Mouse (Mus musculus): ENCODE measurements around the gene Camkv.

The Camkv gene

DNA sequence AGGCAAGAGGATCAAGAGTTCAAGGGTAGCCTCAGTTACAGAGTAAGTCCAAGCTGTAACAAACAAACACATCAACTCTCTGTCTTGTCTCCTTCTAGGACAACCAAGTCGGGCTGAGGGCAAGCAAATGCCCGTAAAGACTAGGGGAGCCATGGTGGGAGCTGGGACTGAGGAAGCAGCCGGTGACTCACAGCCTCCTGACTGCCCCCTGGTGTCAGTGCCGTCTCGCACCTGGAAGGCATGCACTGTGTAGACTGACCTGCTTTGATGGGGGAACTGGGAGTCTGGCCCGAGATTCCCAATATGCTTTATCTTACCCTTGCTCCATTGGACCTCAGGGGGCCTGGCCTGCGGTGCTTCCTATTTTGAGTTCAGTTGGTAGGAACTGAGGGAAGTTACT lies 12.5 kb upstream of the Camkv start:
- peak; percentile 77 for DNase-seq (ENCODE audit: low read depth, low spot score)

DNA sequence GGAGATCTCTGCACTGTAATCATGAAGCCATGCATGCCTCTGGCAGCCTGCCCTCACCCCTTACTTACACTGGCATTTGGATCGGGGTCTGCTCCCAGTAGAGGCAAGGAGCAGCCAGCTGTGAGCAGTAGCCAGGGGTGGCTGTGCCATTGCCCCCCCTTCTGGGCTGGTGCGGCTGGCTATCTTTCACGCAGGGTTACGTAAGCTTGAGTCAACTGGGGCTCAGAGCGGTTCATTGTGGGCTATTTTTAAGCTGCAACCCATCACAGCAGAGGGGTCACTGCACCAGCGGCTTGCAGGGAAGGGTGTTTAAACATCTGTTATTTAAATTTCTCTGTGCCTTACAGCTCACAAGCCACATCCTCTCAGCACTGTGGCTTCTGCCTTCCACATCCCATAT lies 11.5 kb upstream of the Camkv start:
- no peak for DNase-seq (ENCODE audit: low read depth, low spot score)

DNA sequence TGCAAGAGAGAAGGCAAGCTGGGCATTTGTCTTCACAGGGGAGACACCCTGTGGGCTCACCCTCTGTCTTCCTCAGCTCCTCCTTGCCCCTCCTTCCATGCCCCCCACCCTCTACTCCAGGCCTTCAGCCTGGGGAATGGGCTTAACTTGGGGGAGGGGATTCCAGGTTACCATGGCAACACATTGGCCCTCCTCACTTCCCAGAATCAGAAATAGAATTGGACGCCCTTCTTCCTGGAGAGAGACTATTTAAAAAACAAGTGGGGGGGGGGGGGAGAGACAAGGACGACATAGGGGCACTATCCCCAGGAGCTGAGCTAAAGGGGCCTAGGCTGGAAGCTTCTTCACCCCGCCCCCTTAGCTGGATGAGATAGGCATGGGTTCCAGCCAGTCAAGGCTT lies 10.2 kb upstream of the Camkv start:
- DNase-seq (ENCODE audit: low read depth, low spot score): no peak

DNA sequence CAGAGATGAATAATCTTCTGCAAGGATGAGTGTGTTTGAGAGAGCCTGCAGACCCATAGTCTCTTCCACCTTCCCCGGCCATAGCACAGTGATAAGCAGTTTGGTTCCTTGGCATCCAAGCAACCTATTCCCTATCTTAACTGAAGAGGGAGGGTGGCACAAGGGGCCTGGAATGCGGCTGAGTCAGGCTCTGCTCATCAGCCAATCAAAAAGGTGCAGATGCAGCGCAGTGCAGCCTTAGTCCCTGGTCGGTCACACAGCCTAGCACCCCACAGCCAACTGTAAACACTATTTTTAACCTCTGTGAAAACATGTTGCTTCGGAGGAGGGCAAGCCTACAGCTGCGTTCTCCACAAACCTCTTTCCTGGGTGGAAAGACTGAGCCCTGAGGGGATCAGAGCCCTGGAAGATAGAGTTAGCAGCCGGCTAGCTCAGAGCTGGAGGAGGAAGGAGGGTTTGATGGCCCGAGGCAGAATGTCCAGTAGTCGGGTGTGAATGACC lies 8.5 kb upstream of the Camkv start:
- DNase-seq (ENCODE audit: low read depth, low spot score): no peak

DNA sequence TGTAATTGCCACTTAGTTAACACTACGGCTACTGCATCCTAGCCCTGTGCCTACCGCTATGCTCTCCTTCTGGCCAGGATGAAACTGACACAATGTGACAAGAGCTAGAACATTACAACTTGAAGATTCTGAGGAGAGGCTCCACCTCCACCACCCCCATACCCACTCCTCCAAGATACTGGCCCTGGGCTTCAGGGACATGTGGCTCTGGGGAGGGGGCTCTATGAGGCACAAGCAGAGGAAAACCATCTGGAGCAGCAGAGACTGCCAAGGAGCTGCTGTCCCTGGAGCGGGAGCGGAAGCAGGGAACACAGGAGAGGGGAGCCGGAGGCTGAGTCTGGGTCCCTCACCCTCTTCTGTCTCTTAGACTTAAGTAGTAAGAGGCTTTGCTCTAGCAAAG lies 7.7 kb upstream of the Camkv start:
- no peak for DNase-seq (ENCODE audit: low read depth, low spot score)

DNA sequence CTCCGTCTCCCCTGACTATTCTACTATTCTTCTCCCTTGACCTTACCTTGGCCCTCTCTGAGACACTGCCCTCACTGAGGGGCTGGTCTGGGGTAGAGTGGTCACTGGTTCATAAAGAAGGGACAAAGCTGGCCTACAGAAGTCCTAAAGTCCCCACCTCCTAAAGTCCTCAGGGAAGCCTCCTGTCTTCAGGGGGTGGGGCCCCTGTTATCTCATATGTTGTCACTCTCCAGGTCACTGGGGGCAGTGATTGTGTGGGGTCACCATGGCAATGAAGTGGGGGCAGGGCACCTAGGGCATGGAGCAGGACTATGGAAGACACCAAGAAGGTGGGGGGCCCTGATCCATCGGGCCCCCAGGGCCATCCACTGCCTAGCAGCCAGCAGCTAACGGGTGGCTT lies 7.3 kb upstream of the Camkv start, which contains the start of gene Actl11:
Gene Actl11 (plus strand): TSS at position 301 of the 400 bp plus-strand sequence.
- no peak for DNase-seq (ENCODE audit: low read depth, low spot score)

DNA sequence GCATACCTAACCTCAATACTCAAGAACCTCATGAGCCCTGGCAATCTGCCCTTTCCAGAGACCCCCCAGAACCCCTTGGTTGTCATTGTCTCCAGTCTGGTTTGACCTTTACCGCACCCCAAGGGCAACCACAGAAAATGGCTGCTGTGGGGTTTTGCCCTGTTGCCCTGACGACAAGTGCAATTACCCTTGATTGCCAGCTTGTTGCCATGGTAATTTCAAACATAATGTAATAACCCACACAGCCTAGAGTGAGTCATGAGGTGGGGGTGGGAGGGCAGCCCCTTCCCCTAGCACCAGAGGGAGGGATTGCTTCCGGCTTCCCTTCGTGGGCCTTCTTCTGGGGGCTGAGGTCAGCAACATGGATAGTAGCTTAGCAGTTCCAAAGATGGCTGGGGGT lies 3.3 kb upstream of the Camkv start:
- no peak for DNase-seq (ENCODE audit: low read depth, low spot score)

DNA sequence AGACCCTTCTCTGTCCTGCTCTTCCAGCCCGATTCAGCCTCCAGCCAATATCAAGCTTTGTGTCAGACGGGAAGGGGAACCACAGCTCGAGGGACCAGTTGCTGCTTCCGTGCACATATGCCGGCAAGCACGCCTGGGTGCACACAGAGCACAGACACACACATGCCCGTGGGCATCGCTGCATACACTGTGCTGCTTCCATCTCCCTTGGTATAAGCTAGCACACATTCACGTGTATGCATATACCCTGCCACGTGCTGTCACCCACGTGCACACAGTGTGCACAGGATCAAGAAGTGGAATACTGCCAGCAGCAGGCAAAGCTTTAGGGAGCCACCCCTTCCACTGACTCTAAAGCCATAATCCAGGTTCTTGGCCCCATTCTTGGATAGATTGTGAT lies 1.3 kb upstream of the Camkv start:
- no peak for DNase-seq (ENCODE audit: low read depth, low spot score)

DNA sequence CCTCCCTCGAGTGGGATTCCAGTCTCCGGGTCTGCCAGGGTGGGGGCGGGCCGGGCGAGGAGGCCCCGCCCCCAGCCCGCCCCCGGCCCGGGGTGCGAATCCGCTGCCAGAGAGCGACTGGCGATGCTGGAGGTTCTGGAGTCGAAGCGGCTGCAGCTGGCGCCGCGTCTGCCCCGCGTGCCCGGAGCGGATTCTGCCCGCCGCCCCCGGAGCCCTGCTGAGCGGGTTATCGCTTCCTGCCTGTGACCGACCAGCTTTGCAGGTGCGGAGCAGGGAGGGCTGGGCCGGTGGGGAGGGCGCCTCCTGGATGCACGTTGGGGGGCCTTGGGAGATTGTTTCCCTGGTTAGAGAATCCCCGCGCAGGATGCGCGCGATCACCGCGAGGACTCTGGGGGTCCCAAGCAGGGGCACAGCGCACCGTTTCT lies 328 bp downstream of the Camkv start:
- DNase-seq (ENCODE audit: low read depth, low spot score): peak; percentile 81

DNA sequence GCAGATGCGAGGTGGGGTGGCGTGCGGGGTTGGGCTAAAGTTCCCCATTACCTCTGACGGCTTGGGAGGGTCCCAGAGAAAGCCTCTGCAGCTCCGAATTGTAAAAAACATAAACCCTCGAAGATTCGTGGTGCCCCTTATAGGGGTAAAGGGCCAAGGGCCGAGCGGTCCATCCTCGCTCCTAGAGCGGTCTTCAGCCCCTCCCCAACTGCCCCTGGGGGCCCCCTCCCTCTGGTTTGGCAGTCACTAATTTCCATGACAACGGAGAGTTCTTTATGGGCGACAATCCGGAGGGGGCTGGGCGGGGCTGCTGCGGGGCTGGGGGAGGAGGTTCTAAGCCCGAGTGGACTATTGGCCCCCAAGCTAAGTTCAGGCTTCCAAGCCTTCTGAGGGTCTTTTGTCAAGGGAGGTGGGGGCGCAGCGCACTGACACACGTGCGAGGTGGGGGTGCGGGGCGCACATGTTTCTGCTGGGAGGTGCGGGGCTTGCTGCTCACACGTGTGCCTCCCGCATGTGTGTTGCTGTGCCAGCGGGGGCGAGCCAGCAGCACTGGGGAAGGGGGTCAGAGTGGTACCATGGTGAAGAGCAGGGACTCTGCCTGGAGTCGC lies 845 bp downstream of the Camkv start:
- no peak for DNase-seq (ENCODE audit: low read depth, low spot score)

DNA sequence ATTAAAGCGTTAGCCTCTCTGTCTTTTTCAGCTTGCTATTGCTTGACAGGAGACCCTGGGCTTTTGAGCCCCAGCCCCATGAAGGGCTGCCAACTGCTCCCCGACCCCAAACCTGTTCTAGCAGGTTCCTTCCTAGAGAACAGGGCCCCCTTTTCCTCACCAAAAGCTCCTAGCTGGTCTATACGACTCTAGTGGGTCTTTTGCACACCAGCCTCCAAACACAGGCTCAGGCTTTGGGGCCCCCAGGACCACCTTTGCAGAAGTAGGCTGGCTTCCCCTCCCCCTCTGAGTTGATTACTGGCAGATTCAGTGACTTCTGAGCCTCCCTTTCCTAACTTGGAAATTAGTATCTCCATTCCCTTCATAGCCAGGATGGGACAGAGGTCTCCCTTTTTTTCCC lies 1.4 kb downstream of the Camkv start:
- no peak for DNase-seq (ENCODE audit: low read depth, low spot score)

DNA sequence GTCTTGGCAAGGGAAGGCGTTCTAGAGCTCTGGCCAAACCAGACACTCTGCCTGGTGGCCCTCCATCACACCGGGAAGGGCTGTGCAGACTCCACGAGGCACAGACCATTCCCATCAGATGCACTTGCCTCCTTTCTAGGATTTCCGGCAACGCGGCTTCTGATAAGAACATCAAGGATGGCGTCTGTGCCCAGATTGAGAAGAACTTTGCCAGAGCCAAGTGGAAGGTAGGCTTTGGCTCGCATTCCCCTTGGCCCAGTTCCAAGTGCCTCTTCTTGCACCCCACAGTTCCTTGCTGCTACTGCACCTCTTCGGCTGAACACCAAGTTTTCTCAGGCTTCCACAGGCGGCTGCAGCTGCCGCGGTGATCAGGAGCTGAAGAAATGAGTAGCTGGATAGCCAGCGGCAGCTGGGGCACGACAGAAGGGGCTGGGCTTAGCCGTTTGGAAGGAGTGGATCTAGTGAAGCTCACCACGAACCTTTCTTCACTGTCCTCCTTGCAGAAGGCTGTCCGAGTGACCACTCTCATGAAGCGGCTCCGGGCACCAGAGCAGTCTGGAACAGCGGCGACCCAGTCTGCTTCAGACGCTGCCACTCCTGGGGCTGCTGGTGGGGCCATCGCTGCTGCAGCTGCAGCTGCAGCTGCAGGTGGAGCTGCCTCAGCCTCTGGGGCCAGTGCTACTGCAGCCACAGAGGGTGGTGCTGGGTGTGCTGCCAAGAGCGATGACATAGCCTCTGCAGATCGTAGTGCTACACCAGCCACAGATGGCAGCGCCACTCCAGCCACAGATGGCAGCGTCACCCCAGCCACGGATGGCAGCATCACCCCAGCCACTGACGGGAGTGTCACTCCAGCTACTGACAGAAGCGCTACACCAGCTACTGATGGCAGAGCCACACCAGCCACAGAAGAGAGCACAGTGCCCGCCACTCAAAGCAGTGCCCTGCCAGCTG lies 12.0 kb downstream of the Camkv start:
- no peak for DNase-seq (ENCODE audit: low read depth, low spot score)

DNA sequence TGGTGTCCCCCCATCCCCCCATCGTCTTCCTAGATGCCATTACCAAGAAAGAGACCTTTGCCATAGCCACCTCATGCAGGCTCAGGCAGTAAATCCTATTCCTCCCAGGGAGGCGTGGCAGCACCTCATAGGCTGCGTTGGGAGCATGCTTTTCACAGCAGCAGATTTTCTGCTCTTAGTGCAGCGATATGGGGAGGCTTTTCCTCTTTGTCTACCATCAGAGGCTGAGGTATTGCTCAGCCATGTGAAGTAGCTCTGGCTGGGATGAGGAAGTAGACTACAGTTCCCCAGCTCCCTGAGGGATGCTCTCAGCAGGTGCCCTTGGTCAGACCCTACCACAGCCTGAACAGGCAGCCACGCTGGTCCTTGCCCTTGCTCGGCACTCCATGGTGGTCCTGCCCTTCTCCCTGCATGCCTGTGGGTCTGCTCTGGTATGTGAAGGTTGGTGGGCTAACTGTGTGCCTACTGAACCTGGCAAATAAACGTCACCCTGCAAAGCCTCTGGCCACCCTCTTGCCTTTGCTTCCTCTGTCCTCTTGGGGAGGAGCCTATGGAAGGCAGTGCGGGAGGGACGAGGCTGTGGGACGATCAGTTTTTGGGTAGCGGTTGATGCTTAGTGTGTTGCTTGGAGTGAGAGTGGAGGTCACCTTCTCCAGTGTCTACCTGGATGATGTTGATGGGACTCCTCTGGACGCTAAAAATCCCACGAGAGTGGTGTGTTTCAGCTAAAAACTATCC lies 13.9 kb downstream of the Camkv start:
- DNase-seq (ENCODE audit: low read depth, low spot score): no peak

DNA sequence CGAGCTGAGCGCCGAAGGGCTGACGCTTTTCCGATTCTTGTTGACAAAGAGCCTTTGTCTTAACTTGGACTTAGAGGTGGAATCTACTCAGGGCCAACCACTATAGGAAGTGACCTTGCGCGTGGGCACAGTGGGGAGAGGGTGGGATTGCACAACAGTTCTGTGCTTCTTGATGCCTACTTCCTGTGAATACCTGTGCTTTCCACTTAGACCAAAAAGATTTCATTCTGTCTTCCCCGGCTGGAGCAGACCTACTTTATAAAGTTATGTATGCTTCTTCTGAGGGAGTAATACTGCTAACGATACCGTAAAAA lies 14.4 kb downstream of the Camkv start, which contains the start of gene Traip:
Gene Traip (plus strand): TSS at position 215 of the 314 bp plus-strand sequence.
- DNase-seq (ENCODE audit: low read depth, low spot score): no peak

DNA sequence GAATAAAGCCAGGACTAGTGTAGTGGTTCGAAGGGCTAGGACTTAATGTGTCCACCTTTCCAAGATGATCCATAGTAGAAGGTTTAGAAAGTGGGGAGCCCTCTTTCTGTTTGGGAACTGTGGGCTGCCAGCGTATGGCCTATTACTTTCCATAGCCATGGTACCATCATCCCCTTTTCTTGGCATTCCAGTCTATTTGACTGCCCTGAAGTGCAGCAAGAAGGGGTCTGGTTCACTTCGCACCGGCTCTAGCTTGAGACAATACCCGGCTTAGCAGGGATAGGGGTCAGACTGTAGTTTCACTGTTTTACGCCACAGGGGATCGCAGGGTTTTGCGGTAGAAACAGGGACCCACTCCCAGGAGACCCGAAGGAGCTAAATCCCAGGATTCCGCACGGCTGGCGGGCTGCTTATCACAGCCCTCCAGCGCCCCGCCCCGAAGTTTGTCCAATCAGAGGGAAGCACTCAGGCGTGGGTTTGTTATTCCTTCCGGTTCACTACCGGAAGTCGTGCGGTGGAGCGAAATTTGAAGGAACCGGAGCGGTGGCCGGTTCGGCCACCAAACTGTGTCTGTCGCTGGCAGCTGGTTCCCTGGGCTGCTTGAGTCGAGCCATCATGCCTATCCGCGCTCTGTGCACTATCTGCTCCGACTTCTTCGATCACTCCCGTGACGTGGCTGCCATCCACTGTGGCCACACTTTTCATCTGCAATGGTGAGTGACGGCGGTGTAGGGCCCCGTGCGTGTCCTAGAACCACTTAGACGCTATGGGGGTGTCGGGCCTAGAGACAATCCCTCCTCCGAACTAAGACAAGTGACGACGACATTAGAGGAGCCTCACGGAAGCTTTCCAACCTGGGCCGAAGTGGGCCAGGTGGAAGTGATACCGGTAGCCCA lies 15.2 kb downstream of the Camkv start:
- peak; percentile 97 for DNase-seq (ENCODE audit: low read depth, low spot score)

DNA sequence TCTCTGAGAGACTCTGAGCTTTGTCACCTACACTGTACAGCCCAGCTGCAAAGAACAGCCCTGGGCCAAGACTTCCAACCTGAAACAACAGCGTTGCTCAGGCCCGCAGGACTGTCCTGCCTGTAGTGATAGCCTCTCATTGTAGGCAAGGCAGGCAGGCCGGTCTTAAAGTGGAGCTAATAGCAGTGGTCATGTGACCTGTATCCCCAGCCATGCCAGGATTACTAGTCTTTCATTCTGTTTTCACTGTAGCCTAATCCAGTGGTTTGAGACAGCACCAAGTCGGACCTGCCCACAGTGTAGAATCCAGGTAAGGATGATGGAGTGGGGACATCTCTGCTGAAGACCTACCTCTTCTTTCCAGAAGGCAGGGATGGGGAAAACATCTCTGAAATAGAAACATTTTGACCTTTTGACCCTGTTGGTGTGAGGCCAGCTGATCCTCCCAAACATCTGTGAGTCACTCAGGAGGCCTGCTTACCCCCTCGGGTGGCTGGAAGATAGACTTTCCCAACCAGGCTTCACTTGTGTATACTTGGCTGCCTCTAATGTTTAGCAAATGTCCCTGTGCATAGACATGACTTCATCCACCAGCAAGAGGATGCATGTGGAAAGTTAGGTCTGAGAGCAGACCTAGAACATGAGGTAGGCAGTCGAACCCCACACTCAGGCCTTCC lies 20.3 kb downstream of the Camkv start:
- no peak for DNase-seq (ENCODE audit: low read depth, low spot score)

DNA sequence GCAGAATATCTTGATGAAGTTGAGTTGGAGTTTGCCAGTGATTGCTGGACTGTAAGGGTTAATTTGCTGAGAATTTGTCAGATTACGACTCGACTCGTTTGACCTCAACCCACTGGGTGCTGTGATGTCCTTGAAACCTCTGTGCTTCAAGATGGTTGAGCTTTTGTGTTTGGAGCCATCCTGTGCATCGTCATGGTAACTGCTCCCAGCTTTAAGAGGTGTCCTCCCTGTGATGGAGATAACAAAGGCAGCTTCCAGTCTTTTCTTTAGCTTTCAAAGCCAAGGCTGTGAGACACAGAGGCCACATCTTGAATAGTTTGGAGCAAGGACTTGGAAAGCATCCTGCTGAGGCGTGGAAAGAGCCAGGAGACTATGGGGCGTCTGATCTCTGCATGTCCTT lies 21.7 kb downstream of the Camkv start:
- DNase-seq (ENCODE audit: low read depth, low spot score): peak; percentile 87

DNA sequence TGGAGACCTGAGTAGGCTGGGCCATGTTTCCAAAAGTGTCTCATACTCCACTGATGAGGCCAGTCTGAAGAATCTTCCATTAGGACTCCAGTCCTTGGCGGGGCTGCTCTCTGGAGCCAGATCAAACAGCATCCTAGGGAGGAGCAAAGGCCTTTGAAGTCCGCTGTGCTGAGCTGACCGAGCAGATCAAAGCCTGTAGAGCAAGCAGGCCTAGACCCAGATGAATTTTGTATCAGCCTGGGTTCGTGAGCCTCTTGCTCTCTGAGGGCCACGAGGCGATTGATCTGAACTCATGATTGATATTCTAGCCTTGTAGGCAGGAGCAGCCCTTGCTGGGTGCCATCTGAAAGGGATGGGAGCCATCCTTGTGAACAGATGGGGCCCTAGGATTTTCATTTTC lies 24.4 kb downstream of the Camkv start:
- no peak for DNase-seq (ENCODE audit: low read depth, low spot score)

DNA sequence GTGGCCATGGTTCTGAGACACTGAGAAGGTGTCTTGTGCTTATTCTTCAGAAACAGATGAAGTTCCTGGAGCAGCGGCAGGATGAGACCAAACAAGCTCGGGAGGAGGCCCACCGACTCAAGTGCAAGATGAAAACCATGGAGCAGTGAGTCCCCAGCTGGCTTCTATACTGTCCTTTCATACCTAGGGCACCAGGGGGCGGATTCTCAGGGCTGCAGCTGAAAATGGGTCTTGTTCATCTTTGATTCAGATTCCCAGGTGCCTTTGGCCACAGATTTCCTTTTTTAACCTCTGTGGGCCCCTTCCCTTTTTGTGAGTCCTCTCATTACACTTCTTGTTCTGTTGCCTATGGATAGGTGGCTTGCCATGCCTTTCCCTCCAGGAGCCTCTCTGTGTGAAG lies 25.5 kb downstream of the Camkv start:
- DNase-seq (ENCODE audit: low read depth, low spot score): peak; percentile 71

DNA sequence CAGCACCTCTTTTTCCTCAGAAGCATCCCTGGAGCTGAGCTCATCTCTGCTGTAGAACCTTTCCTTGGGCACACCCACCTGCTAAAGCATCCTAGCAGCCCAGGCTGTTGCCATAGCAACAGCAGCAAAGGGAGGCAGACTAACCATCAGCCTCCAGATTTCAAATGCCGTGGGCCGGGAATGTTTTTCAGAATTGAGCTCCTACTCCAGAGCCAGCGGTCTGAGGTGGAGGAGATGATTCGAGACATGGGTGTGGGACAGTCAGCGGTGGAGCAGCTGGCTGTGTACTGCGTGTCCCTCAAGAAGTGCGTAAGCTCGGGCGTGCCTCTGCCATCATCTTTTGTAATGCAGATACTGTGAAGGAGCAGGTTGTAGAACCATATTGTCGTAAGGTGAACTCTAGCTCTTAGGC lies 25.9 kb downstream of the Camkv start:
- peak; percentile 92 for DNase-seq (ENCODE audit: low read depth, low spot score)

DNA sequence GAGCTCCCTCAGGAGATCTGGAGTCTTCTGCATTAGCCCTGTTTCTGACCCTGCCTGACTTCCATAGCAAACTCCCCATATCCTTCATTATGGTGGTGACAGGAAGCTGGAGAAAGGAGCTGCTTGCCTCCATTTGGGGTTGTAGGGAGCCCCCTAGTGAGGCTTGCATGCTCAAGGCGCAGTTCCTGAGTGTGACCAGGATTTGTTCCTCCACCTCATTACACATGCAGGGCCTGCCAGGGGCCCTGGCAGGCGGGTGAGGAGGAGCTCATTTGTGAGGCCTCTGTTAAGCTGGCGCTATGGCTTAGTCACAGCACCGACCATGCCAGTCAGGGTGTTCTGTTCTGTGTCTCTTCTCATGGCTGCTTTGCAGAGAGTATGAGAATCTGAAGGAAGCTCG lies 26.4 kb downstream of the Camkv start:
- DNase-seq (ENCODE audit: low read depth, low spot score): peak; percentile 67

Measured in ZHBTc4 (cell line).